Mouse (Mus musculus) heart, embryonic 11.5 days (tissue): ENCODE data around the gene Tjap1. TPM values are rescaled to one million over a fixed set of nuclear protein-coding genes. Genes with fewer than 3 reads are reported as not detected.

Source experiments
- ATAC-seq: fragments of 200-750 bp; cut with Nextera tagmentation; replicated peaks from 2 replicates; pipeline ENCODE4 v1.8.0; 2017; ENCODE audit warnings: moderate library complexity; ENCODE audit not compliant: insufficient number of reproducible peaks, low FRiP score, low TSS enrichment
- H3K27ac ChIP-seq: fragments of 300-500 bp; sonication (generic); 2 replicates; pipeline ENCODE4 v1.5.1; 2014; ENCODE audit warnings: mild to moderate bottlenecking, low read depth, low read length
- H3K27me3 ChIP-seq: fragments of 300-500 bp; sonication (generic); 2 replicates; pipeline ENCODE4 v1.6.1; 2014; ENCODE audit warnings: mild to moderate bottlenecking, low read length, mixed read lengths; ENCODE audit not compliant: control insufficient read depth, insufficient read depth
- H3K36me3 ChIP-seq: fragments of 300-500 bp; sonication (generic); 2 replicates; pipeline ENCODE4 v1.6.1; 2014; ENCODE audit warnings: mild to moderate bottlenecking, low read length, moderate library complexity, mixed read lengths; ENCODE audit not compliant: control insufficient read depth, insufficient read depth
- H3K4me1 ChIP-seq: fragments of 300-500 bp; sonication (generic); 2 replicates; pipeline ENCODE4 v1.6.1; 2014; ENCODE audit warnings: low read length; ENCODE audit not compliant: control insufficient read depth, insufficient read depth
- H3K4me2 ChIP-seq: fragments of 300-500 bp; sonication (generic); 2 replicates; pipeline ENCODE4 v1.6.1; 2014; ENCODE audit warnings: mild to moderate bottlenecking, moderate library complexity
- H3K4me3 ChIP-seq: fragments of 300-500 bp; sonication (generic); 2 replicates; pipeline ENCODE4 v1.5.1; 2014; ENCODE audit warnings: low read depth, low read length
- H3K9ac ChIP-seq: fragments of 300-500 bp; sonication (generic); 2 replicates; pipeline ENCODE4 v1.6.1; 2014; ENCODE audit warnings: mild to moderate bottlenecking, low read depth, low read length, moderate library complexity
- H3K9me3 ChIP-seq: fragments of 300-500 bp; sonication (generic); replicated peaks from 2 replicates; pipeline ENCODE4 v1.6.1; 2016; ENCODE audit warnings: low read length; ENCODE audit not compliant: control insufficient read depth
- WGBS: fragments of 180-500 bp; shearing (Covaris S2); extraction: QIAGEN DNeasy Blood & Tissue Kit; methylation state at CpG from one replicate; pipeline ENCODE4 v1.1.7; 2014; ENCODE audit not compliant: insufficient replicate concordance; 5-methylcytosine and 5-hydroxymethylcytosine counted together
- polyA plus RNA-seq: library from polyadenylated mRNA; unstranded; fragments of >200 nt; fragmentation: Nextera tagmentation; extraction: Ambion mirVana; gene quantifications from 2 replicates; pipeline ENCODE4 v1.2.1, GENCODE M21; 2014

Tjap1 gene
- polyA plus RNA-seq, 1 experiment from 2014 or later, result 36.8 TPM

- Histone ChIP-seq H3K9ac (peak overlapping the region; percentile 17), H3K27me3 (peaks cover 22% of the 10 kb centered on the region), H3K36me3 (peaks cover 34% of the 10 kb centered on the region), H3K4me1 (peaks cover 5% of the 10 kb centered on the region; the same call in 1 of the 2 replicates), H3K4me3 (peak overlapping the region; percentile 71), H3K4me2 (peak overlapping the region; percentile 100), H3K9me3 (no peaks in the 10 kb centered on the region), H3K27ac (no peak overlapping the region)
- WGBS, result under 1% methylated on average over 52 of the region's 54 CpGs
- no peak for ATAC-seq
Measured at GRCm38 (mm10) chr17:46254106-46254505, 28.7 kb downstream of the Tjap1 start.

DNA sequence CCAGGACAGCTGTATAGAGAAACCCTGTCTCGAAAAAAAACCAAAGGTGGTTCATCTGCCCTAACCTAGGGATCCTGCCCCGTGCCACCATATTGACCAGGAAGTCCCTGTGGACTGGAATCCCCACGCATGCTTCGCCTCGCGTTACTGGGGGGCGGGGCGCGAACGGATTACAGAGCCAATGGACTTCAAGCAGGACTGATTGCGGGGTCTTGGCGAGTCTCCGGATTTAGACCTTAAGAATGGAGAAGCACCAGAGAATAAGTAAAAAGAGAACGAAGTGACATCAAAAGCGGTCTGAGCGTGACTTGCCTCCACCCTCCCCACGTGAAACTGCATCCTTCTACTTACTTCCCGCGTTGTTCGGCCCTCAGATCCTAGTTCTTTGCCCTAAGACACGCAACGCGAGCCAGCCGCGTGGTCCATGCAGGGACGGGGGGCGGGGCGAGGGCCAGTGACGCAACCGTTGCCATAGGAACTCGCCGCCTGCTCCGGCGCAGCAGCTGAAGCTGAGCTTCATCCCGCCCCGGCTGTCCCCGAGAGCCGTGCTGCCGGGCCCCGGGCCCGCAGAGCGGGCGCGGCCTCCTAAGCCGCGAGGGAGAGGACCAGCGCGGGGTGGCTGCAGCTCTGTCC, 29.3 kb downstream of the Tjap1 start, which contains the start of gene Lrrc73:
Gene Lrrc73 (plus strand): TSS at position 80 of the 633 bp plus-strand sequence.
- Histone ChIP-seq H3K4me3 (peak within 1 kb of the TSS; percentile 71), H3K36me3 (peaks cover 30% of the 10 kb centered on the region), H3K9me3 (no peaks in the 10 kb centered on the region), H3K9ac (peak within 1 kb of the TSS; percentile 17), H3K4me2 (peak within 1 kb of the TSS; percentile 100), H3K4me1 (peaks cover 10% of the 10 kb centered on the region; the same call in 1 of the 2 replicates), H3K27me3 (peaks cover 22% of the 10 kb centered on the region), H3K27ac (no peak within 1 kb of the TSS)
- peak; percentile 74 for ATAC-seq
- 2% methylated on average over 48 of the region's 48 CpGs for WGBS

DNA sequence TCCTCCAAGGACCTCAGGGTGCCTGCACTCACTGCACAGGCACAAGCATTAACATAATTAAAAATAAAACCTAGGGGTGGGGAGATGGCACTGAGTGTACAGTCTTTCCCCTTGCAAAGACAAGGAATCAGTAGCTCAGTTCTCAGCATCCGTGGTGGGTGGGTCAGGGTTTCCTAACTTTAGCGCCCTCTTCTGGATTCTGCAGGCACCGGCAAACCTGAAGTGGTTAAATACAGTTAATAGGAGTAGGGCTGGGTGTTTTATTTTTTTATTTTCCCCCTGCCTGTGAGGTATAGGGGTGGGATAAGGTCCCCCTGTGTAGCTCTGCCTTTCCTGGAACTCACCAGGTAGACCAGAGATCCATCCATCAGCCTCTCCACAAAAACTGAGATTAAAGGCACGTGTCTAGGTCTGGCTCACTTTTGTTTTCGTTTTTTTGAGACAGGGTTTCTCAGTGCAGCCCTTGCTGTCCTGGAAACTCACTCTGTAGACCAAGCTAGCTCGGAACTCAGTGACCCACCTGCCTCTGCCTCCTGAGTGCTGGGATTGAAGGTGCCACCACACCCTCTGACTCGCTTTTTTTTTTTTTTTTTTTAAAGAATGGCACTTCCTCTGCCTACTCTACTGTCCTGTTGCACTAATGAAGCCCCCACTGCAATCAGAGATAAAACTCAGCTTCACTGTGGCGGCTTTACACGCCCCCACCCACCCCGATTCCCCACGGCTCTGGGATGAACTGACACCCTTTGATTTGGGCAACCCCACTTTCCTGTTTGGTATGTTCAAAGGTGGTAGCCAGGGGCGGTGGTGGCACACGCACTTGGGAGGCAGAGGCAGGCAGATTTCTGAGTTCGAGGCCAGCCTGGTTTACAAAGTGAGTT, 30.0 kb downstream of the Tjap1 start:
- Histone ChIP-seq H3K27ac (no peak overlapping the region), H3K4me1 (peaks cover 11% of the 10 kb centered on the region; the same call in 1 of the 2 replicates), H3K9ac (no peak overlapping the region), H3K27me3 (peaks cover 22% of the 10 kb centered on the region), H3K4me3 (no peak overlapping the region), H3K9me3 (no peaks in the 10 kb centered on the region), H3K4me2 (peak overlapping the region; percentile 100), H3K36me3 (peaks cover 22% of the 10 kb centered on the region)
- no peak for ATAC-seq
- WGBS, result 51% methylated on average over 14 of the region's 14 CpGs

DNA sequence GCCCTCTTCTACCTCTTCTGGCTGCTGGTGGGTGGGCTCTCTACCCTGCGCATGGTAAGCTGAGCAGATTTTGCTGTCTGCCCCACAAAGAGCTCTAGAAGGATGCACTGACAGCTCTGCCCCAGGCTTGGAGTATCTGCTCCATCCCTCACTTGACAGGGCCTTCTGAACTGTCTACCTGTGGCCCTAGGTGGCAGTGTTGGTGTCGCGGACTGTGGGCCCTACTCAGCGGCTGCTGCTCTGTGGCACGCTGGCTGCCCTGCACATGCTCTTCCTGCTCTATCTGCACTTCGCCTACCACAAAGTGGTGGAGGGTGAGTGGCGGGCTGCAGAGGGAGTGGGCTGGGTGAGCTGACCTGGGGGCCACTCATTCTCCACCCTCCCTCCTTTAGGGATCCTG, 31.7 kb downstream of the Tjap1 start:
- H3K27me3 ChIP-seq, result peaks cover 20% of the 10 kb centered on the region
- 80% methylated on average over 7 of the region's 7 CpGs for WGBS
- no peaks in the 10 kb centered on the region for H3K9me3 ChIP-seq
- peaks cover 19% of the 10 kb centered on the region for H3K4me1 ChIP-seq
- H3K27ac ChIP-seq, result no peak overlapping the region
- no peak overlapping the region for H3K4me3 ChIP-seq
- no peak overlapping the region for H3K4me2 ChIP-seq
- ATAC-seq, result no peak
- H3K9ac ChIP-seq, result no peak overlapping the region
- peaks cover 16% of the 10 kb centered on the region for H3K36me3 ChIP-seq

DNA sequence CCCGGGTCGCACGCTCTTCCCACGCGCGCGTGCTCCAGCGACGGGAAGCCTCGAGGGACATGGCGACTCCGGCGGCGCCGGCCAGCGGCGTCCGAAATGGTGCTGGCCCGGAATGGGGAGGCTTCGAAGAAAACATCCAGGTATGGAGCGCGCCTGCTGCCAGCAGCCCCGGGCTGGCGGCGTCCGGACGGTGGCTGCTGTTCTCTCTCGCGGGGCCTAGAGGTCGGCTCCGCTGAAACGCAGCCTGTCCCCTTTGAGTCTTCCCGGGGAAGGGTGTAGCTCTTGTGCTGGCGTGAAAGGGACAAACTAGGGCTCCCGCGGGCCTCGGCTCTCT, 34.7 kb downstream of the Tjap1 start:
- H3K9me3 ChIP-seq, result no peaks in the 10 kb centered on the region
- ATAC-seq, result peak; percentile 15; the same call in 1 of the 2 replicates
- peak overlapping the region; percentile 76 for H3K4me3 ChIP-seq
- no peaks in the 10 kb centered on the region for H3K27me3 ChIP-seq
- H3K4me1 ChIP-seq, result peaks cover 14% of the 10 kb centered on the region
- peak overlapping the region; percentile 84 for H3K9ac ChIP-seq
- WGBS, result under 1% methylated on average over 37 of the region's 37 CpGs
- H3K4me2 ChIP-seq, result peak overlapping the region; percentile 73
- peaks cover 33% of the 10 kb centered on the region for H3K36me3 ChIP-seq
- H3K27ac ChIP-seq, result peak overlapping the region; percentile 12; the same call in 1 of the 2 replicates

DNA sequence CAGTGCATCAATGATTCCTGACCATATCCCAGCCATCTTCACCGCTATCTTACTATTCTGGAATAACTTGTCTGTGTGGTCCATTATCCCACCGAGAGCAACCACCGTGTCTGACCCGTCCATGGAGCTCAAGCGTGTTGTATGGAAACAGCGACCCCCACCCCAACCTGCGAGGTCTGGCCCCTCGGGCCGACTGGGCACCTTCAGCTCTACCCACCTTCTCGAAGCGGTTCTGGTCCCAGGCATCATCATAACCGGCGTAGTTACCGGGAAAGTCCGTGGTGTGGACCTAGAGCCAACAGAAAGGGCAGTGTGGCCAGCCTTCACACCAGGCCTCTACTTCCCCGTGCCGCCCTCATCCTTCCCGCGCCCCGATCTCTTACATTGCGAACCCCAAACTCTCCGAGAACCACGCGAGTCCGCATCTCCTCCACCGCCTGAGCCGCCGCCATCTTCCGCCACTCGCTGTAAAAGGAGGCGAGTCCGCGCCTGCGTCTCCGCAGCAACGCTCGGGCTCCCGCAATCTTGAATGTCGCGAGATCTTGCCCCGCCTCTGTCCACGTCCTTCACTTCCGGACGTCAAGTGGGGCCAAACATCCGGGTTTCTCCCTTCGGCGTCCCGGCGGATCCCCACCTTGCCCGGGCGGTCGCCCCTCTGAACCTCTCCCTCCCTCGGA, 35.2 kb downstream of the Tjap1 start, which contains the start of the genes Polr1c and Yipf3:
Gene Polr1c (minus strand): TSS at position 543 of the 677 bp plus-strand sequence.
Gene Yipf3 (plus strand): TSS at position 569 of the 677 bp plus-strand sequence.
- peak; percentile 73 for ATAC-seq
- H3K4me2 ChIP-seq, result peak within 1 kb of the TSS; percentile 73
- H3K27me3 ChIP-seq, result no peaks in the 10 kb centered on the region
- peaks cover 14% of the 10 kb centered on the region for H3K4me1 ChIP-seq
- H3K9ac ChIP-seq, result peak within 1 kb of the TSS; percentile 84
- WGBS, result under 1% methylated on average over 53 of the region's 53 CpGs
- peaks cover 35% of the 10 kb centered on the region for H3K36me3 ChIP-seq
- peak within 1 kb of the TSS; percentile 76 for H3K4me3 ChIP-seq
- H3K9me3 ChIP-seq, result no peaks in the 10 kb centered on the region
- H3K27ac ChIP-seq, result peak within 1 kb of the TSS; percentile 65

GRCm38 (mm10) chr17:46244579-46244978, 38.2 kb downstream of the Tjap1 start:
- WGBS, result 79% methylated on average over 10 of the region's 10 CpGs
- peaks cover 38% of the 10 kb centered on the region for H3K36me3 ChIP-seq
- ATAC-seq, result no peak
- H3K27ac ChIP-seq, result no peak overlapping the region
- H3K9me3 ChIP-seq, result no peaks in the 10 kb centered on the region
- H3K27me3 ChIP-seq, result 0 out of 2 replicates have a peak, but pooled peaks cover 5% of the 10 kb centered on the region
- H3K4me3 ChIP-seq, result no peak overlapping the region
- H3K9ac ChIP-seq, result no peak overlapping the region
- peaks cover 19% of the 10 kb centered on the region for H3K4me1 ChIP-seq
- H3K4me2 ChIP-seq, result no peak overlapping the region

DNA sequence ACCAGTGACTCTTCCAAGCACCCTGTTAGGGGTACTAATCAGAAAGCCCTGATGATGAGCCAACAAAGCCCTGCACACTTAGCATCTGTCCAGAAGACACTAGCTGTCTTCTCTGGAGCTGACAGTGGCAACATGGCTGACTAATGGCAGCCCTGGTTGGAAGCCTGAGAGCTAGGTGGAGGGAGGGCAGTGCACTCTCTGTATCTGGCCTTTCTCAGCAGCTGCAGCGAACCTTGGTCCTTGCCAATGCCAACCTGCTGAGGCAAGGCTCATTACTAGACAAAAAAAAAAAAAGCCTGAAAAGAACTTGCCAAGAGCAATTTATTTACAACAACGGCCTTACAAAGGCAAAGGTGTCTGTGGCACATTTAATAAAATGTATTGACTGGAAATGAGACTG, 39.2 kb downstream of the Tjap1 start:
- H3K4me2 ChIP-seq, result no peak overlapping the region
- no peak overlapping the region for H3K4me3 ChIP-seq
- H3K9me3 ChIP-seq, result no peaks in the 10 kb centered on the region
- 83% methylated on average over 2 of the region's 2 CpGs for WGBS
- no peak for ATAC-seq
- 0 out of 2 replicates have a peak, but pooled peaks cover 5% of the 10 kb centered on the region for H3K27me3 ChIP-seq
- H3K27ac ChIP-seq, result no peak overlapping the region
- H3K9ac ChIP-seq, result no peak overlapping the region
- H3K36me3 ChIP-seq, result peaks cover 38% of the 10 kb centered on the region
- peaks cover 21% of the 10 kb centered on the region for H3K4me1 ChIP-seq
